Mouse (Mus musculus): ENCODE results near the gene Zfp777. TPM values are rescaled to one million over a fixed set of nuclear protein-coding genes. Genes with fewer than 3 reads are reported as not detected.

Zfp777 gene
- polyA plus RNA-seq (2012; fragmentation: generic; extraction: Trizol) = 22.7 TPM

- no peak for TF ChIP-seq USF1 (IDR thresholded peaks at IDR 0.05; ENCODE audit: low read depth)
- no peak for TF ChIP-seq MAX (IDR thresholded peaks at IDR 0.05; ENCODE audit: low read depth)
- TF ChIP-seq SRF (IDR thresholded peaks at IDR 0.05; ENCODE audit: control insufficient read depth, insufficient read length, low read depth) = no peak
- TF ChIP-seq TCF12 (IDR thresholded peaks at IDR 0.05; ENCODE audit: insufficient read depth, poor library complexity, severe bottlenecking) = no peak
- peak; percentile 69 for TF ChIP-seq POLR2AphosphoS2 (IDR thresholded peaks at IDR 0.05; ENCODE audit: insufficient read length, low read depth)
- TF ChIP-seq MYOD1 (IDR thresholded peaks at IDR 0.05; ENCODE audit: control insufficient read depth in 1 of 3, insufficient read length in 2 of 3, low read depth in 2 of 3) = peak in 1 of 3 experiments; percentile 20
- no peak for TF ChIP-seq CEBPB (IDR thresholded peaks at IDR 0.05; ENCODE audit: insufficient read depth, poor library complexity, severe bottlenecking)
- TF ChIP-seq POLR2A (IDR thresholded peaks at IDR 0.05; ENCODE audit: insufficient read length, low read depth) = peak; percentile 75
- no peak for TF ChIP-seq E2F4 (IDR thresholded peaks at IDR 0.05; ENCODE audit: insufficient read depth)
- TF ChIP-seq MYOG (IDR thresholded peaks at IDR 0.05; ENCODE audit: control insufficient read depth in 1 of 3, insufficient read depth in 1 of 3, insufficient read length in 2 of 3, low read depth in 2 of 3) = peak in 1 of 3 experiments; percentile 51
- no peak for TF ChIP-seq REST (IDR thresholded peaks at IDR 0.05; ENCODE audit: insufficient read depth, insufficient read length)
- no peak for TF ChIP-seq TCF3 (IDR thresholded peaks at IDR 0.05; ENCODE audit: insufficient read length, low read depth)
- peak within 1 kb of the TSS; percentile 76 for H3ac ChIP-seq (ENCODE audit: control insufficient read depth, insufficient read length)
Measured at GRCm38 (mm10) chr6:48048426-48049272, at the start of gene Zfp777. TSS of gene Zfp777 (minus strand) at chr6:48048911.

DNA sequence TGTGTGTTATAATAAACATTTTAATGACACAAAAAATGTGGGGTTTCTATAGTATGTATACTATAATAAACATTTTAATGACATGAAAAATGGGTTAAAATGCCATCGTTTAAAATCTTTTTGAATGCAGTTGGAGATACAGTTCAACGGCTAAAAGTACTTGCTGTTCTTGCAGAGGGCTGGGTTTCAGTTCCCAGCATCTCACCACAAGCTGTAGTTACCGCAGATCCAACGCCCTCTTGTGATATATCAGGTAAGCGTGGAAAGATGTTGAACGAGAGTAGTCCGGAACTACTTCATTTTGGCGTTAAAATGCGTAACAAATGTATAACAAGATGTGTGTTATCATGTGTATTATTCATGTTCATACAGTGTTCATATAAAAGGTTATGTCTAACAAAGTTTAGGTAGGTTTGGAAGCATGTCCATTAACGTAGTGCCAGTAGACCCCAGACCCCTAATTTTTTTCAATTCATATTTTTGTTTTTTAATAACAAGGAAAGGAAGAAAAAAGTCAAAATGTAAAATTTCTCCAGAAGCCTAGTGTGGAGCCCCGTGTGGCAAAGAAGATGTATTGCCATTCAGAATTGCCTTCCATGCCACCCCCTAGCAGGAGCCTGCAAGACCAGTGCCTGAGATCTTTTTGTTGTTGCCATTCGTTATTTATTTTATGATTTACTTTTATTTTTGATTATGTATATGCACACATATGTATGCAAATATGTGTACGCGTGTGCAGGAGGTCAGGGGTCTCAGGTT lies 38.4 kb upstream of the Zfp777 start:
- H3ac ChIP-seq (ENCODE audit: control insufficient read depth, insufficient read length) = peak overlapping the region; percentile 96
- TF ChIP-seq MAX (IDR thresholded peaks at IDR 0.05; ENCODE audit: low read depth) (no peak), CEBPB (IDR thresholded peaks at IDR 0.05; ENCODE audit: insufficient read depth, poor library complexity, severe bottlenecking) (no peak), TCF3 (IDR thresholded peaks at IDR 0.05; ENCODE audit: insufficient read length, low read depth) (no peak), POLR2A (IDR thresholded peaks at IDR 0.05; ENCODE audit: insufficient read length, low read depth) (no peak), E2F4 (IDR thresholded peaks at IDR 0.05; ENCODE audit: insufficient read depth) (no peak), TCF12 (IDR thresholded peaks at IDR 0.05; ENCODE audit: insufficient read depth, poor library complexity, severe bottlenecking) (no peak), SRF (IDR thresholded peaks at IDR 0.05; ENCODE audit: control insufficient read depth, insufficient read length, low read depth) (no peak), USF1 (IDR thresholded peaks at IDR 0.05; ENCODE audit: low read depth) (no peak), MYOD1 (IDR thresholded peaks at IDR 0.05; ENCODE audit: control insufficient read depth in 1 of 3, insufficient read length in 2 of 3, low read depth in 2 of 3) (no peak), MYOG (IDR thresholded peaks at IDR 0.05; ENCODE audit: control insufficient read depth in 1 of 3, insufficient read depth in 1 of 3, insufficient read length in 2 of 3, low read depth in 2 of 3) (no peak), REST (IDR thresholded peaks at IDR 0.05; ENCODE audit: insufficient read depth, insufficient read length) (no peak), POLR2AphosphoS2 (IDR thresholded peaks at IDR 0.05; ENCODE audit: insufficient read length, low read depth) (no peak)
- no peaks in the 10 kb centered on the region for H3K27me3 ChIP-seq (ENCODE audit: control insufficient read depth, insufficient read depth, insufficient read length)
- H3K4me2 ChIP-seq (ENCODE audit: low read depth) = peak overlapping the region; percentile 83
- peaks cover 5% of the 10 kb centered on the region for H3K36me3 ChIP-seq (ENCODE audit: control insufficient read depth, insufficient read depth)
- H3K79me2 ChIP-seq (ENCODE audit: control insufficient read depth, insufficient read depth) = peaks cover 14% of the 10 kb centered on the region
- no peak overlapping the region for H3K4me3 ChIP-seq

More at GRCm38 (mm10) chr6:48048426-48049272, at the start of gene Zfp777:
- Histone ChIP-seq H3K27me3 (ENCODE audit: control insufficient read depth, insufficient read depth, insufficient read length) (no peaks in the 10 kb centered on the region), H3K79me2 (ENCODE audit: control insufficient read depth, insufficient read depth) (peaks cover 19% of the 10 kb centered on the region), H3K4me3 (peak within 1 kb of the TSS; percentile 44), H3K4me2 (ENCODE audit: low read depth) (peak within 1 kb of the TSS; percentile 95), H3K36me3 (ENCODE audit: control insufficient read depth, insufficient read depth) (peaks cover 3% of the 10 kb centered on the region)

DNA sequence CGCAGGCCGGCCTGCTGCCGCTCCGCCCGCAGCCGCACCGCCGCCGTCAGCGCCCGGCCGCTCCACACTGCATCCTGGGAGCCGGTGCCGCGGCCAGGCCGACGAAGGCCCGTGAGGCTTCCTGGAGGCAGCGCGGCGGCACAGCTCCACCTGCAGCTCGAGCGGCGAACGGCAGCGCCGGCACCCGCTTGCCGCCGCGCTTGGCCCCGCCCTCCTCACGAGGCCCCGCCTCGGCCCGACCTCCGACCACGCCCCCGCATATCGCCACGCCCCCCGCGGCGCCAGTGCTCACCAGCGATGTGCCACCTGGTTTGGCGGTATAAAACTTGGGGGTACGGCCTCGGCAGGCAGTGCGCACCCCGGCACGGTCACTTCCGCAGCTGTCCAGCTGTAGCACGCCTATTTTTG lies 37.8 kb upstream of the Zfp777 start, which contains the start of gene Zfp746:
Zfp746 (minus strand) TSS at position 123 of the 408 bp plus-strand sequence.
- H3ac ChIP-seq (ENCODE audit: control insufficient read depth, insufficient read length) = peak within 1 kb of the TSS; percentile 96
- peaks cover 5% of the 10 kb centered on the region for H3K36me3 ChIP-seq (ENCODE audit: control insufficient read depth, insufficient read depth)
- TF ChIP-seq REST (IDR thresholded peaks at IDR 0.05; ENCODE audit: insufficient read depth, insufficient read length) = peak; percentile 15
- peak; percentile 78 for TF ChIP-seq POLR2AphosphoS2 (IDR thresholded peaks at IDR 0.05; ENCODE audit: insufficient read length, low read depth)
- peak in 1 of 3 experiments; percentile 28 for TF ChIP-seq MYOG (IDR thresholded peaks at IDR 0.05; ENCODE audit: control insufficient read depth in 1 of 3, insufficient read depth in 1 of 3, insufficient read length in 2 of 3, low read depth in 2 of 3)
- TF ChIP-seq MYOD1 (IDR thresholded peaks at IDR 0.05; ENCODE audit: control insufficient read depth in 1 of 3, insufficient read length in 2 of 3, low read depth in 2 of 3) = peak in 1 of 3 experiments; percentile 48
- TF ChIP-seq MAX (IDR thresholded peaks at IDR 0.05; ENCODE audit: low read depth) = no peak
- TF ChIP-seq POLR2A (IDR thresholded peaks at IDR 0.05; ENCODE audit: insufficient read length, low read depth) = peak; percentile 92
- no peak for TF ChIP-seq CEBPB (IDR thresholded peaks at IDR 0.05; ENCODE audit: insufficient read depth, poor library complexity, severe bottlenecking)
- H3K27me3 ChIP-seq (ENCODE audit: control insufficient read depth, insufficient read depth, insufficient read length) = no peaks in the 10 kb centered on the region
- H3K4me3 ChIP-seq = peak within 1 kb of the TSS; percentile 33
- peaks cover 14% of the 10 kb centered on the region for H3K79me2 ChIP-seq (ENCODE audit: control insufficient read depth, insufficient read depth)
- peak within 1 kb of the TSS; percentile 83 for H3K4me2 ChIP-seq (ENCODE audit: low read depth)
